Mouse (Mus musculus): ENCODE data around the gene Areg. TPM values are rescaled to one million over a fixed set of nuclear protein-coding genes. Genes with fewer than 3 reads are reported as not detected.

Gene Areg
- polyA plus RNA-seq (2012; ENCODE audit: low replicate concordance), result not detected in 2 replicates

DNA sequence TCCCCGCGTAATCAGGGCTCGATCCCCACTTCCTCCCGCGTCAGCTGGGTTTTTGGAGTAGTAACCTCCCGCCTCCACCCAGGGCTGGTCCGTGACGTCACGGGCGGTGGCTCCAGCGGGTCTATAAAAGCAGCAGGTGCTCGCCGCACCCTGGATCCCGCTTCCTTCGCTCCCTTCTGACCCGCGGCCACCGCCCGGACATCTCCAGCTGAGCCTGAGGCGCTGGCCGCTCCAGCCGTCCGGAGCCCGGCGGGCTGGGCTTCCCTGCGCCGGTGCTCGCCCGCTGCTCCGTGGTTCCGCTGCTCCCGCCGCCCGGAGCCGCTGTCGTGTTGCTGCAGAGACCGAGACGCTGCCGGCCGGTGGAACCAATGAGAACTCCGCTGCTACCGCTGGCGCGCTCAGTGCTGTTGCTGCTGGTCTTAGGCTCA, at the start of gene Areg:
Areg (plus strand) TSS at position 154 of the 428 bp plus-strand sequence.

Other genes starting within 250 kb of the Areg start
- not detected in 2 replicates for gene Cxcl1, start 248.4 kb upstream of the Areg start, polyA plus RNA-seq (2012; ENCODE audit: low replicate concordance)
- gene Cxcl2, start 235.7 kb upstream of the Areg start, polyA plus RNA-seq (2012; ENCODE audit: low replicate concordance), result 0.55 and 1.3 TPM in 2 replicates
- gene Mthfd2l, start 208.5 kb upstream of the Areg start, polyA plus RNA-seq (2012; ENCODE audit: low replicate concordance), result 5.9 and 7.0 TPM in 2 replicates
- gene Epgn, start 112.1 kb upstream of the Areg start, polyA plus RNA-seq (2012; ENCODE audit: low replicate concordance), result not detected in 2 replicates
- gene Ereg, start 65.0 kb upstream of the Areg start, polyA plus RNA-seq (2012; ENCODE audit: low replicate concordance), result not detected in 2 replicates